Mouse (Mus musculus) splenic B cell, adult 2 months (primary cell): ENCODE measurements at regions not wholly inside any gene's neighbourhood (a gene's known extent, or its start where the extent isn't known, plus 50 kb on each side); places are given as distances from the start of the nearest gene placed in this dataset.

Source experiments
- DNase-seq: peaks from one replicate; pipeline ENCODE4 v3.0.0-alpha.2; 2011; ENCODE audit warnings: low read depth, low spot score
- H3K27me3 ChIP-seq: 2 replicates; pipeline ENCODE4 v1.6.1; 2012; ENCODE audit warnings: mild to moderate bottlenecking, low read length, moderate library complexity, mixed read lengths; ENCODE audit not compliant: control insufficient read depth, poor library complexity, insufficient read depth, severe bottlenecking
- H3K36me3 ChIP-seq: 2 replicates; pipeline ENCODE4 v1.6.1; 2012; ENCODE audit warnings: mild to moderate bottlenecking, low read length, moderate library complexity, mixed read lengths; ENCODE audit not compliant: control insufficient read depth, poor library complexity, insufficient read depth, severe bottlenecking

- H3K27me3 ChIP-seq: no peaks in the 10 kb centered on the region
- H3K36me3 ChIP-seq: no peaks in the 10 kb centered on the region
- DNase-seq: no peak
Measured at GRCm38 (mm10) chr1:189115279-189115678, 107.6 kb upstream of the Kctd3 start.

DNA sequence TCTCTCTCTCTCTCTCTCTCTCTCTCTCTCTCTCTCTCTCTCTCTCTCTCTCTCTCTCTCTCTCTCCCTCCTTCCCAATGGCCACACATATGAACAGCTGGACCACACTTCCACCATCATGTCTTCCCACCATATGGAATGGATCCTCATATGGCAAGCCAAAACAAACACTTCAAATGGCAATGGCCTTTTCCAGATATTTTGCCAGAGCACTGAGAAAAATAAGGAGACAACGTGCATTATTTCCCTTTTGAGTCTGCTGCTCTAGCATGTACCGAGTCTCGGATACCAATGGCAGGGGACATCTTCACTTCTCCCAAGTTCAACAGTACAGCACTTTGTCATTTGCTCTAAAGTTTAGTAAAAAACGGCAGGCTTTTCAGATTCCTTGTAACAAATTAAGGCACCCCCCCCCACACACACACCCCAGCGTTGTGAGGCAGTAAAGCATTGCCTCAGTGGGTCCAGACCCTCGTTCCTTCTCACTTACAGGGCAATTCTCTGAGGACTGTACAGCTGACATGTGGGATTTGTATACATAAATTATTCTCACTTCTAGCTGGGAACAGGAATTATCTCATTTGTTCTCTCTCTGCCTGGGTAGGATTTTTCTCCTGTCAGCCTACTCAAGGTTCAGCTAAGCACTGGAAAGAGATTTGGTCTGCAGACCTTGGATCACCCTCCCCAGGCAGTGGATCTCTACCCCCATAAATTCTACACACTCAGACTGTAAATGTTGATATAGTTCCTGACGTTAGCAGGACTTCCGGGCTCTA is 100.8 kb upstream of the Kctd3 start:
- no peak for DNase-seq
- Histone ChIP-seq H3K36me3 (no peaks in the 10 kb centered on the region), H3K27me3 (no peaks in the 10 kb centered on the region)

DNA sequence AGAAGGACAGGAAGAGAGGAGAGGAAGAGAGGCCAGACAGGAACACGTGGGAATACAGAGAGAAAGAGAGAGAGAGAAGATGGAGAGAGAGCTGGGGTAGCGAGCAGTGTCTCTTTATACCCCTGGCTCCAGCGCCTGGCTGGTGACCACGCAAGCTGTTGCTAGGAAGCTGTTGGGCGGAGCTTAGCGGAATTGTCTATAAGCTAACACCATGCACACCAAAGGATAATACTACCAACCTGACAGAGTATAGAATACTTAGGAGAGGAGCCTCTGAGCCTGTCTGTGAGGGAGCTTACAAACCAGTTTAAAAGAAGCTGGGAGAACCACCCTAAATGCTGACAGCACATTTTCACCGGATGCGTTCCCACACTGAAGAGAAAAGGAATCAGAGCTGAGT is 100.2 kb upstream of the Kctd3 start:
- no peak for DNase-seq
- Histone ChIP-seq H3K27me3 (no peaks in the 10 kb centered on the region), H3K36me3 (no peaks in the 10 kb centered on the region)

- Histone ChIP-seq H3K27me3 (no peaks in the 10 kb centered on the region), H3K36me3 (no peaks in the 10 kb centered on the region)
- DNase-seq: no peak
Measured at GRCm38 (mm10) chr1:189107156-189107555, 99.5 kb upstream of the Kctd3 start.

DNA sequence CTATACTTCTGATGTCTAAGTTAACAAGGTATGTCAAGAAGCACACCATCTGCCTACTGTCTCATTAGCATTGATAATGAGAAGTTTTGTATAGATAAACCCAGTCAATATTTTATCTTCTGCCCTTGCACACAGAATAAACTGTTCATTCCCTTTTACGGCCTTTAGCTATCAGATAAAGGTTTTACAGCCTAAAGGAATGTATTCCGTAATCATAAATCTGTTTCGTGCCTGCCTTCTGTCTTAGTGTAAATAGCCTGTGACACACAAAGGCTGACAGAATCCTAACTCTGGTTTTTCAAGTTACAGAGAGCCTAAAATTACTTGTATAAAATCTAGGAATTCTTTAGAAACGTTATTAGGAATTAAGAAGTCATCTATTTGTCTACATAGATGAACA is 97.6 kb upstream of the Kctd3 start:
- no peak for DNase-seq
- Histone ChIP-seq H3K36me3 (no peaks in the 10 kb centered on the region), H3K27me3 (no peaks in the 10 kb centered on the region)

GRCm38 (mm10) chr1:189102781-189103180 is 95.1 kb upstream of the Kctd3 start:
- H3K27me3 ChIP-seq: no peaks in the 10 kb centered on the region
- no peaks in the 10 kb centered on the region for H3K36me3 ChIP-seq
- DNase-seq: no peak

- no peaks in the 10 kb centered on the region for H3K36me3 ChIP-seq
- no peaks in the 10 kb centered on the region for H3K27me3 ChIP-seq
- no peak for DNase-seq
Measured at GRCm38 (mm10) chr1:189099121-189099520, 91.5 kb upstream of the Kctd3 start.

DNA sequence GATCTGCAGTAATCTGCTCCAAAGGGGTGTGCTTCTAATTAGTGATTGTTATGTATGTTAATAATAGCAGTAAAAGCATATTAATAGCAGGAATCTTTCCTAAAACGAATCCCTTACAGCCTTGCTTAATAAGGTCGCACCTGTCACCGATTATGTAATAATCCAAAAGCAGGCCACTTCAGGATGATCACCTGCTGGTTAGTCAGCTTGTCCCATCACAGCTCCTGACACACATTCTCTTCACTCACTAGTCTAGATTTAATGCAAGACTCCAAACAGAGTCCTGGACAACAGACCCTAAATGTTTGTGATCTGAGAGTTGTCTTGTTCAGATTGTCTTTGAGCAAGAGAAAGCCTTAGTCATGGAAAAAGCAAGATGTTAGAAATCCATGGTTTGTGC is 85.2 kb upstream of the Kctd3 start:
- no peaks in the 10 kb centered on the region for H3K36me3 ChIP-seq
- DNase-seq: no peak
- no peaks in the 10 kb centered on the region for H3K27me3 ChIP-seq

DNA sequence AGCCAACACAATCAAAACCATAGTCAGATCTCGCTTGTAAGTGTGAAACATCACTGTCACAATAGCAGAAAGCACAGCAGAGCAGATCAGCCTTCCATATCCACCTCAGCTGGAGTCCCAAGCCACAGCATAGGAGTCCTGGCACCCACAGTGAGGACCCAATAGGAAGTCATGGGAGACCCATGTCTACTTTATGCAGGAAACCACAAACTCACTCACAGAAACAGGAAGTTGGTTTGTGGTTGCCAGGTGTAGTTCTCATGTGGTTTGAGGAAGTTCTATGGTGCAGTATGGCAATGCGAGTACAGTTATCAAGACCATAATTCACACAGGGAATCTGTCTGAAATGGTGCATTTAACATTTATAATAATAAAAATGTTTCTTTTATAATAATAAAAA is 77.6 kb upstream of the Kctd3 start:
- H3K27me3 ChIP-seq: no peaks in the 10 kb centered on the region; the same call in 1 of the 2 replicates
- DNase-seq: peak; percentile 84
- H3K36me3 ChIP-seq: no peaks in the 10 kb centered on the region

DNA sequence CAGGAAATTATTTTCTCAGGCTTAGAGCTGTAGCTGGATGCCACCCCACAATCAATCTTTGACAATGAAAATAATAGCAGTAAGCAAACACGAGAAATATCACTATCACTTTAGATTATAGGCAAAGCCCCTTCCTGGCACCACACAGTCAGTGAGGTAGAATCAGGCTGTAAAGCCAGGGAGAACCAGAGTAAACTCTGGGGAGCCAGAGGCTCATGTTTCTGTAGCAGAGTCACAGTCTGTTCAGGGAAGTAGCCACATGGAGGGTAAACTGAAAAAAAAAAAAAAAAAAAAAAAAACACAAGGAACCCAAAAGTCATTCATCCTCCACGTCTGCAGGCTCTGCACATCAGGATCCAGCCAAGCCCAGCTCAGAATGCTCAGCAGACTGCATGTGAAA is 73.6 kb upstream of the Kctd3 start:
- no peak for DNase-seq
- H3K27me3 ChIP-seq: no peaks in the 10 kb centered on the region; the same call in 1 of the 2 replicates
- H3K36me3 ChIP-seq: no peaks in the 10 kb centered on the region

- no peaks in the 10 kb centered on the region; the same call in 1 of the 2 replicates for H3K27me3 ChIP-seq
- peak; percentile 55 for DNase-seq
- no peaks in the 10 kb centered on the region for H3K36me3 ChIP-seq
Measured at GRCm38 (mm10) chr1:189080797-189081196, 73.2 kb upstream of the Kctd3 start.

- Histone ChIP-seq H3K27me3 (no peaks in the 10 kb centered on the region; the same call in 1 of the 2 replicates), H3K36me3 (no peaks in the 10 kb centered on the region)
- DNase-seq: peak; percentile 62
Measured at GRCm38 (mm10) chr1:189079451-189080410, 72.1 kb upstream of the Kctd3 start.

DNA sequence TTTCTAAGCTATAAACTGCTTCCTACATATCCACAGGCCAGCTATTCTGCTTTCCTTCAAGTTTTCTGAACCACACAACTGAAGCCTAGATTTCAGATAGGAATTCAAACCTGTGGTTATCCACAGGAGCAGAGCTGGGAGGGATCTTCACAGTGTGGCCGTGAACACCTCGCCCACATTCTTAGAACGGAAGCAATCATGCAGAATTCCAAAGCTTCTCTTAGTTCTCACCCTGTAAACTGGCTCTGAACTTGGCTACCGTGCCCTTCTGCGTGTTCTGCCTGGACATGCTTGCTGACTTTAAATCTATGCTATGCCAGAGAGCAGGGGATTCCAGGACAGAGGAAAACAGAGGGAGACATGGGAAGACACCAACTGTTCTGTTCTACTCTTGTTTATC is 70.2 kb upstream of the Kctd3 start:
- no peak for DNase-seq
- Histone ChIP-seq H3K36me3 (no peaks in the 10 kb centered on the region), H3K27me3 (no peaks in the 10 kb centered on the region; the same call in 1 of the 2 replicates)

DNA sequence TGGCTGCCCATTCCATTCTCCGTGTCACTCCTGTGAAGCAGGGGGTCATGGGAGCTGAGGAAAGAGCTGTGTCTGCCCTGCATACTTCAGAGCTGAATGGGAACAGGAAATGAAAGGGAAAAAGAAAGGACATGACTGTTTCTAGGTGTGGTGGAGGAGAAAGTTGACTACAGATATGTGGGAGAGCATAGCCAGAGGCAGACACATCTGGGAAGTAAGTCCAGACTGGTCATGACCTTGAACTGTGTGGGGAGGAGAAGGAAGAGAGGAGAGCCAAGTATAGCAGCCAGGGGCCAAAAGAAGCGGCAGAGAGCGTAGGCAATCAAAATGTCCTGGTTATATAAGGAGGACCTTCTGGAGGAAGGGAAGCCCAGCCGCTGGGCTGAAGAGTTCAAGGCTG is 68.6 kb upstream of the Kctd3 start:
- no peaks in the 10 kb centered on the region for H3K36me3 ChIP-seq
- no peaks in the 10 kb centered on the region for H3K27me3 ChIP-seq
- DNase-seq: no peak

- no peaks in the 10 kb centered on the region for H3K27me3 ChIP-seq
- no peak for DNase-seq
- H3K36me3 ChIP-seq: no peaks in the 10 kb centered on the region
Measured at GRCm38 (mm10) chr1:189075671-189076070, 68.0 kb upstream of the Kctd3 start.
